Mouse (Mus musculus) right cerebral cortex, postnatal 10 days (tissue): Measurements from ENCODE around the gene Dr1.
"Not testable (repeated sequence)": the region's sequence is repeated elsewhere in the genome, so short reads cannot be mapped to it uniquely, and the experiment has no call there.

Experiments
- DNase-seq, 2 experiments: peaks; one replicate each; pipeline ENCODE4 v3.0.0; 2021; ENCODE audit warnings: low spot score in 2 of 2

Gene Dr1

DNA sequence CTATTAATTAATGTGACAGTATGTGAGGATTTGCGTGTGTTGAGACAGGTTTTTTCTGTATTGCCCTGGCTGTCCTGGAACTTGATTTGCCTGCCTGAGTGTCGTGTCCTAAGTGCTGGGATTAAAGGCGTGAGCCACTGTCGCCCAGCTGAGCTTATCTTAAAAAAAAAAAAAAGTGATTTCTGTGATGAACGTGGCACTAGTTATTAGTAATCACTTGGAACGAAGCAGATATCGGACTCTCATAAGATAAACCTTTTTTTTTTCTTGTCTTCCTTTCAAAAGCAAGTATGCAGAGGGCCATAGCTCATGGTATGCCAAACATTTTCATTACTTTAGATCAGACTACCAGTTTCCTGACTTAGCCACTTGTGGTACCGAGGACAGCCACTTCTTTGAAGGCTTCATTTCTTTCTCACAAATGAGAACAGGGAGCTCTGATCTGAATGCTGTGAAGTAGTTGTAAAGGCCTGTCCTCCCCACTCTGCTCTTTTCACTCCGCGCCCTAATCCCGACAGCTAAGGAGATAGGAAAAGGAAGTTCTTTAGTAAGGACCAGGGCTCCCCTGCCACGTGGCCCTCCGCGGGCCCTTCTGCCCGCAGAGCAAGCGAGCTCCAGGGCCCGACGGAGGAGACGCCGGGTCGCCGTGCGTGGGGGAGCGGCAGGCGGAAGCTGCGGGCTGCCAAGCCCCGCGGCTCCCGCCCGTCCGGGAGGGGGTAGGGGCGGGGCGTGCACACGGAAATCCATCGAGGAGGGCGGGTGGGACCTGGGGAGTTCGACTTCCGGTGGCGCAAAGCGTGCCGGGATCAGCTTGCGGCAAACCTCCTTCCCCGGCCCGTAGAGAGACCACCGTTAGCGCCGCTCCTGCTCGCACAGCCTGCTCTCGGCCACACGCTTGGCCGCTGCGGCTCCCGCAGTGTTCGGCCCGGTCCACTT, at the start of gene Dr1:
Dr1 (plus strand) TSS at position 771 of the 936 bp plus-strand sequence.
- peak; percentile 92 for DNase-seq

DNA sequence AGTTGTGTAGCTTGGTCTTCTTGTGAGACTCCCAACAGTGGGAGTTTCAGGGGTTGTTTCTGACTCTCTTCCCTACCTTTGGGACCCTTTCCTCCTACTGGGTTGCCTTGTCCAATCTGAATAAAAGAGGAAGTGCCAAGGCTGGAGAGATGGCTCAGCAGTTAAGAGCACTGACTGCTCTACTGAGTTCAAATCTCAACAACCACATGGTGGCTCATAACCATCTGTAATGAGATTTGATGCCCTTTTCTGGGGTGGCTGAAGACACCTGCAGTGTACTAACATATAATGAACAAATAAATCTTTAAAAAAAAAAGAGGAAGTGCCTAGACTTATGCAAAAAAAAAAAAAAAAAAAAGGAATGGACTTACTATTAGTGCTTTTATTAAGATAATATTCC, 44.6 kb upstream of the Dr1 start:
- no peak for DNase-seq

DNA sequence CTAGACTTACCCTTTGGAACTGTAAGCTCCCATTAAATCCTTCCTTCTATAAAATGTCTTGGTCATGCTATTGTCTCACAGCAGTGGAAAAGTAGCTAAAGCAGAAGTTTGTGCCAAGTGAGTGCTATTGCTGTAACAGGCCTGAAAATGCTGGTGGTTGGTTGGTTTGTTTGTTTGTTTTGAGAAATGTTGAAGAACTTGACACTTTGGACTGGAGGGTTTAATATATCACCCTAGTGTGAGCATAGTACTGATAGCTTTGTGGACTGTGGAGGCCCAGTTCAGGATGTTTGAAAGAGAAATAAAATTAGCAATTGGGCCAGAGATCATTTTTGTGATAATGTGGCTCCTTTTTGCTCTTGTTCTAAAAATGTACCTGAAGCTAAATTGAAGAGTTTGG, 42.5 kb upstream of the Dr1 start:
- DNase-seq, result no peak

DNA sequence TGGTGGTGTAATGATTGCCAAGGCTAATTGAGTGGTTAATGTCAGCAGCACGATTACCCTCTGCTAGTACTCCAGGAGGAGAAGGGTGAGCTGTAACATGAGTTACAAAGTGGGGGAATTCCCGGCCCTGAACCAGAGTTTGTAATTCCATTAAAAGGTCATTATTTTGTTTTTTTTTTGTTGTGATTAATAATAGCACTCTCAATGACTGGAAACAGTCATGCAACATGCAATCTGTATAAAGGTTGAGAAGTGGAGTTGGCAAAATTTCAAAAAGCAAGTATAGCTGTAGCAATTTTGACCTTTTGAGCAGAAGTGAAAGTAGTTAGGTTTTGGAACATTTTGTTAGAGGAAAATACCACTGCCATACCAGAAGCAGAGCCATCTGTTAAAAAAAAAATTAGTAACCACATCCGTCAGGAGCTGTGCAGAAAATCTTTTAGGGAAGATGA, 22.4 kb upstream of the Dr1 start:
- no peak for DNase-seq

DNA sequence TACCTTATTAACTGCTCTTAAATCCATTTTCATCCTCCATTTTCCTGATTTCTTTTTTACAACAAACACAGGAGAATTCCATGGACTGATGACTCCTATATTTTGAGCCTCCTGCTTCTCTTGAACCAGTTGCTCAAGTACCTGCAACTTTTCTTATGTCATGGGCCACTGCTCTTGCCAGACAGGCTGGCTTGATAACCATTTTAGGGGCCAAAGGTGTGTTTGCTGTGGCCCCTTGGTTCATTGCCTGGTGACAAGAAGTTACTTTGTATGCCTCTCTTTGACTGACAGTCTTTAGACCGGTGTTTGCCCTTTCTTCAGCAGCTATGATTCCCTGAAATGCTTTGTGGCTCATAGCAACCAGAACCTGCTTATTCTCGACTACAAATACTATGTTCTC, 18.7 kb upstream of the Dr1 start:
- DNase-seq, result no peak

DNA sequence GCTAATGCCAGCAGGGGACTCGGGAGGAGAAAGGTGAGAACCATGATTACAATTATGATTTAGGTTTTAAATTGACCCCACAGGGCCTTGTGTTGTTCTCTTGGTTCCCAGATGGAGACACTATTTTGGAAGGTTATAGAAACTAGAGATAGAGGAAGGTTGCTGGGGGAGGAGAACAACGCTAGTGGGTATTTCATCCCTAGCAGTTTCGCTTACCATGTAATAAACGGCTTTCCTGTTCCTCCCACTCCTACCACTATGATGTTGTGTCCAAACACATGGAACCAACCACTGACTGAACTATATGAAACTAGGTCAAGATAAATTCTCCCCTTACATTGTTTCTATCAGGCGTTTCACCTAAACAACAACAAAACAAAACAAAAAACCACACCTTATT, 13.4 kb upstream of the Dr1 start:
- DNase-seq, result no peak

DNA sequence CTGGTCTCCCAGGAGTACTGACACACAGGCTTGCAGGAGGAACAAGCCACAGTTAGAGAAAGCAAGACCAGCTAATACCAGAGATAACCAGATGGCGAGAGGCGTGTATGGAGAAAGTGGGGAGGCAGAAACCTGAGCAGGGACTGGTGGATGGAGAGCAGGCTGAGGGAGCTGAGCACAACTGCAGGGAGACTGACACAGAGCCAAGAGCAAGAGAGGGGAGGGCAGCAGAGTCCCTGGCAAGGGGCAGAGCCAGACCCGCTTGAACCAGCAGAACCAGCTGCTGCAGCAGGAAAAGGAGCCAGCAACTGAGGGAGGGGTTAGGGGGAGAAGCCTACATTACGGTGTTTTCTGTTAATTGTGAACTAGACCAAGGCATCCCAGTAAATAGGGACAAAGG, 6.0 kb upstream of the Dr1 start:
- DNase-seq, result peak; percentile 56 to 59

DNA sequence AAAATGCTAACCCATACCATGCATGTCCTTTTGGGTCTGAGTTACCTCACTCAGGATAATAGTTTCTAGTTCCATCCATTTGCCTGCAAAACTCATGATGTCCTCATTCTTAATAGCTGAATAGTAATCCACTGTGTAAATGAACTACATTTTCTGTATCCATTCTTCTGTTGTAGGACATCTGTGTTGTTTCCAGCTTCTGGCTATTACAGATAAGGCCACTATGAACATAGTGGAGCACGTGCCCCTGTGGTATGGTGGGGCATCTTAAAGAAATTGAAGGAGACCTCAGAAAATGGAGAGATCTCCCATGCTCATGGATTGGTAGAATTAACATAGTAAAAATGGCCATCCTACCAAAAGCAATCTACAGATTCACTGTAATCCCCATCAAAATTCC, 4.9 kb upstream of the Dr1 start:
- not testable (repeated sequence) for DNase-seq

DNA sequence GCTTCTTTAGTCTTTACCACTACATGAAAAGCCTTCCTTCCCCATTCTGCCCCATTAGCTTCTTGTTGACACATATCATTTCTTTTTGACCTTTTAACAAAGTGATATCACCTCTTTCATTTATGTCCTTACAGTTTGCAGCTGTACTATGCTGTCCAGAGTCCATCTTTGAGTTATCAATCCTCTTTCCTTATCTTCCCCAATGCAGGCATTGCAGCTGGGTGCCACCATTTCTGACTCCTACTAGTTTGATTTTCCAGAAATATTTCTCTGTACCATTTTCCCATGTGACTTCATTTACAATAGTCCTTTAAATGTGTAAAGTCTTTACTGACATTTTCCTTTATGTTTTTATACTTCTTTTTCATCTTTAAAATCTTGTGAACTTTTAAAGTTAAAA, 1.7 kb upstream of the Dr1 start:
- DNase-seq, result no peak

DNA sequence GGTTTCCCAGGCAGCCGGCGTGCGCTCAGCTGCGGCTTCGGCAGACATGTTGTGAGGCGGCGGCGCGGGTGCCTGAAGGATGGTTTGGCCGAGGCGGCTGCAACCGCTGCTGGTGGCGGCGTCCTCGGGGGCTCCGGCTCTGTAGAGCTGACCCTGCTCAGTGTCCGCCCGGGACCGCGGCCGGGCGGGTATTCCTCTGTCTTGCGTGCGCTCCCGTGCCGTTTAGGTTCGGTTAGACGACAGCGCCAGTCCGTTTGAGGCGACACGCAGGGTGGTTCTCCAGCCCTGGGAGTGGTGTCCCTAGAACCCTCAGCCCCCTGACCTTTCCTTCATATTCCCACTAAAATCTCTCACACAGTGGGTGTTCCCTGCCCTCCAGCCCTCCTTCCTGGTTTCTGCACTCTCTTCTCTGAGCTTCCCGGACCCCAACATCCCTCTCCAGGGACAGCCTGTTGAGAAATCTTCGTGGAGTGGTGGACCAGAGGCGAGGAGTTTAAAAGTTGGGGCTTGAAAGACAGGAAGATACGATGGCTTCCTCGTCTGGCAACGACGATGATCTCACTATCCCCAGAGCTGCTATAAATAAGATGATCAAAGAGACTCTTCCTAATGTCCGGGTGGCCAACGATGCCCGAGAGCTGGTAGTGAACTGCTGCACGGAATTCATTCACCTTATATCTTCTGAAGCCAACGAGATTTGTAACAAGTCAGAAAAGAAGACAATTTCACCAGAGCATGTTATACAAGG, 540 bp downstream of the Dr1 start:
- peak; percentile 22 to 26 for DNase-seq

DNA sequence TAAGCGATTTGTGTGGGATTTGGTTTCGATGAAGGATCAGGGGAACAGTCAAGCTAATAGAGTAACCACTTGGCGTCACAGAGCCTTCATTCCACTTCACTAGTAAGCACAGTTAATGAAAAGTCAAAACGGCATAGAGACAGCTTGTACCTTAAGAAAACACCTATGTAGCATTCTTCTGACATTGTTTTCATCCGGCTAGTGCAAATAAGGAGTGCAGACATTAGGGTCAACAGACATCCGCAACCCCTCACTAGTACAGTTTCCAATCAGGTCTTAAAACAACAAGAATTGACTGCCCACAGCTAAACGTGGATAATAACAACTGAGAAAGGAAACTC, 1.1 kb downstream of the Dr1 start:
- DNase-seq, result no peak

DNA sequence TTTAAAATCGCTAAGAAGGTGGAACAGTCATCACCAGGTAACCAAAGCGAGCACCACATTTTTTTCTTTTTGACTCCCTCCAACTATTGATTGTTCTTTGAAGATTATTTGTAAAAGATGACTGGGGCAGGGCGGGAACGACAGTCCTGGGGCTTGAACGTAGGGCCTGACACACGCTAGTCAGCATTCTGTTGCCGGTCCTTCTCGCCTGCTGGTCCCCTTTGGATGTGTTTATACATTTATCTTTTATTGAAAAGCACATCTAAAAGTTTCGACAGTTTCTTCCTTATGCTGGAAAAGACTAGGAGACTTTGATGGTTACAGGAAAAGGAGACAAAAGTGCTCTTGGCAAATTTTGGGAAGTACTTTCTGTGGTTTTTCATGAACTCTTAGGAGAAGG, 1.7 kb downstream of the Dr1 start:
- DNase-seq, result no peak

DNA sequence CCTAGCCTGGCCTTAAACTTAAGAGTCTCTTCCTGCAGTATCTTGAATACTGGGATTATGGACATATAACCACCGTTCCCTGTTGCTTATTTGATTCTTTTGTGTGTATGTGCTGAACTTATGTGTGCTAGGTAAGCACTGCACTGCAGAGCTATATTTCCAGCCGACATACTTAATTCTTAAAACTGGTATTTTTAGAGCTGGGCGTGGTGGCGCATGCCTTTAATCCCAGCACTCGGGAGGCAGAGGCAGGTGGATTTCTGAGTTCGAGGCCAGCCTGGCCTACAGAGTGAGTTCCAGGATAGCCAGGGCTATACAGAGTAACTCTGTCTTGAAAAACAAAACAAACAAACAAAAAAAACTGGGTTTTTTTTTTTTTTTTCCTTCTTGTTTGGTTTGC, 2.6 kb downstream of the Dr1 start:
- DNase-seq, result not testable (repeated sequence)

DNA sequence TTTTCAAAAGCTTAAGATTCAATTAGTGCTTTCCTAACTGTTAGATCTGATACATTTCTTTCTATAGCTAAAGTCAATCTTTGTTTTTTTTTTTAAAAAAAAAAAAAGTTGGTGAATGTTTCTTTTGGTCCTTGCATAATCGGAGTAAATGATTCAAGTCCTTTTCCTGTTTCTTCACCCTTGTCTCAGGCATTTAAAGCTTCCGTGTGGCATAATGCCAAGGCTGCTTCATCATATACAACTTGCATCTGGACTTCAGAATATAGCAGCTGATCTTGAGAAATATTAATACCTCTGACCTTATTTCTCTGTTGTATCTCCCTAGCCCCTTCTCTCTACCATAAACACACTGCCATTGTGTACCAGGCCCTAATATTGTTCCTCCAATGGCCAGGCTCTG, 18.3 kb downstream of the Dr1 start:
- no peak for DNase-seq

DNA sequence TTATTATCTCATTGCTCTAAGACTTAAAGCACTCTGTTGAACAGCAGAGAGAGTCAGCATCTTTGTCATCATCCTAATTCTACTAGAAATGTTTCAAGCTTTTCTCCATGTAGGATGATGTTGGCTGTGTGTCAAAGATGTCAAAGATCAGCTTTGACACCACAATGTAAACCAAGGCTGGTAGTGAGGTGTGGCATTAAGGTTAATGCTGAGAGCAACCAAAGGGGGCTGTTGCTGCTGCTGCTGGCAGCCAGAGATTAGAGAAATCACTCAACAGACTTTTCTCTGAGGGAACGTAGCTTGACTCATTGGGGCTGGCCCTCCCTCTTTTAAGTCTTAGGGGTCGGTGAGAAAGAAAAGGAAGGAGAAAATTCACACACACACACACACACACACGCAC, 32.9 kb downstream of the Dr1 start:
- no peak for DNase-seq

DNA sequence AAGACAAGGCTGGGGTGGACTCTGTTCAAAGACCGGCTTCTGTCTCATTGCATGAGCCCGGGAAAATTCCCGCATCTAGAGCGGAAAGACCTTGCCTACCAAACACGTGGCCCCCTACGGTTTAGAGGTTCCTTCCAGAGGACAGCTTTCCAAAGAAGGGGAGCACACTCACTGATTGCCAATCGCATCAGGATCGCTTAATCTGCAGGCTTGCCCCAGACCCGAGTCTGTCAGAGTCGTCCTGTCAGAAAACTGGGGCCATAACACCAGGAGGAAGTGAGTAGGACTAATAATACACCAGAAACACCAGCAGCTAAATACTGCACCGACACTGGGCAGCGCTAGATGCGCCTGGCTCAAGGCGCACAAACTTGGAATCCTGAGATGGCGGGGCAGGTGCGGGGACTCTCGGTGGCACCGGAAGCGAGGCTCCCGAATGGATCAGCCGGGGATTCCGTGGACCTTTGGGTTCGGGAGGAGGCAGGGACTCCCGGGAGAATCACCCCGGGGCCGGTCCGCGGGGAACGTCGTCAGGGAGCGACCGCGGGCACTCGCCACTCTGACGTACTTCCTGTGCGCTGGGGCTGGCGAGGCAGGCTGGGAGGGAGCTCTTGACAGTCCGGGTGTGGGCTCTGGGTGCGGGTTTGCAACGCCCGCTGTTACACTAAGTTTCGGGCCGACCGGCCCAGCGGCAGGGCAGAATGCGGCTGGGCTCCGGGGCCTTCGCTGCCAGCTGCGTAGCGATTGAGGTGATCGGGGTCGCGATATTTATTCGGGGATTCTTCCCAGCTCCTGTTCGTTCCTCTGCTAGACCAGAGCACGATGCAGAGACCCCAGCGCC, 43.7 kb downstream of the Dr1 start, which contains the start of gene Pigg:
Pigg (plus strand) TSS at position 386 of the 841 bp plus-strand sequence.
- peak; percentile 95 for DNase-seq

DNA sequence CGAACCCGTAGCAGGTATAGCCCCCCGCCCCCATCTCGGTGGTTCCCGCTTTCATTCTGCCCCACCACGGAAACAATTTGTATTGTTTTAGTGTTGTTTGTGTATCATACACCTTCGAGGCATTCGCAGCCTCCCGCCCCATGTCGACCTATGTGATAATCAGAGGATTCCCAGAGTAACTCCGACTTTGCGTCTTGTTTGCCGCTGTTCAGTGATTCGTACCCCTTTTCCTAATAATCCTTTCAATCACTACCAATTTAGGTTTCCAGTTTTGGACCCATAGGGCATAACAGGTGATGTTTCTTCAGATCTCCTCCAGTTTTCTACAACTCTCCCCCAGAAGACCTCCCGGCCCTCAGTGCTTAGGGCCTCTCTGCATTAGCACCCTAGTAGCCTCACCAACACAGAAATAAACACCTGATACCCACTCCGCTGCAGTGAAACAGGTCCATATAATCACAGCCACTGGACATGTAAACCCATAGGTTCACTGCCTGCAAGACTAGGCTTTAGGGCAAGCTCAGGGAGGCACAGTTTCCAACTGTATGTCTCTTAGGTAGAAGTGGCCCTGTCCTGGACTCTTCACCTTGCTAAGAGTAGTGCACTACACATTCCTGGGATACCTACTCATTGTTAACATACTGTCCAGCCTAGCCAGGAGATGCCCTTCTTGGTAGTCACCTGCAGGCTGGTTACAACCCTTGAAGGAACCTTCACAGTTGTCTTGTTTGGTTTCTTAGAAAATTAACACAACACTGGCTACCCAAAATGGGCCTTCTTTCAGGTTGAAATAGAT, 44.6 kb downstream of the Dr1 start:
- no peak for DNase-seq
